Mouse (Mus musculus): Measurements from ENCODE around the gene Ifi35. TPM values are rescaled to one million over a fixed set of nuclear protein-coding genes. Genes with fewer than 3 reads are reported as not detected.
"Not testable (repeated sequence)": the region's sequence is repeated elsewhere in the genome, so short reads cannot be mapped to it uniquely, and the experiment has no call there.

Ifi35 gene
- polyA plus RNA-seq, 1 experiment from 2014 or later = 4.0 TPM

DNA sequence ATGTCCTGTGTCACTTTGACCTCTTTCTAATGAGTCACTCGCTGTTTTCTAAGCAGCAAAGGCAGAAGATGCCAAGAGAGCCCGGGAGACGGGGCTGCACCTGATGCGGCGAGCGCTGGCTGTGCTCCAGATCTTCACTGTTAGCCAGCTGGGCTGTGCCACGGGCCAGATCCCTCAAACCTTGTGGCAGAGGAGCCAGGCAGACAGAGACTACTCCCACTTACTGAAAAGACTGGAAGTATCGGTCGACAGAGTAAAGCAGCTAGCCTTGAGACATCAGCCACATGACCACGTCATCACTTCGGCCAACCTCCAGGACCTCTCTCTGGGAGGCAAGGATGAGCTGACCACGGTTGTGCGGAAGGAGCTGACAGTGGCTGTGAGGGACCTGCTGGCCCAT, 14.8 kb upstream of the Ifi35 start:
- 88% methylated on average over 13 of the region's 13 CpGs for WGBS
- H3K27ac ChIP-seq = no peak overlapping the region
- ATAC-seq (replicated peaks) = no peak
- peaks cover 48% of the 10 kb centered on the region for H3K36me3 ChIP-seq (replicated peaks)
- H3K9ac ChIP-seq = no peak overlapping the region
- no peaks in the 10 kb centered on the region for H3K9me3 ChIP-seq
- H3K4me2 ChIP-seq = no peak overlapping the region
- H3K4me1 ChIP-seq = no peaks in the 10 kb centered on the region
- no peaks in the 10 kb centered on the region for H3K27me3 ChIP-seq (replicated peaks)
- H3K4me3 ChIP-seq = no peak overlapping the region

DNA sequence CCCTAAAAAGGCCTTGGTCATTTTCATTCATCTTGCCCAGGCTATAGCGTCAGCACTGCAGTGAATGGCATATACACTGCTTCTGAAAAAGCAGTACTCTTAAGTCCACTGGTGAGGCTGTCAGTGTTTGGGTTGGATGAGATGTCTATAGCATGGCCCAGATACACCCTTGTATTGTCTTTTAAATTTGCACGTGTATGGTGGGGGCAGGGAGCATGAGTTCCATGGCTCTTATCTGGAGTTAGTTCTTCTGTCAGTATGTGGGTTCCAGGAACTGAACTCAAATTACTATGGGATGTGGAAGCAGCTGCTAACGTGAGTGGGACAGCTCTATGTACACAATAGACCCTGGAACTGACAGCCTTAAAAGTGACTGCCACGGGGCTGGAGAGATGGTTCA, 12.4 kb upstream of the Ifi35 start:
- no peak overlapping the region for H3K4me3 ChIP-seq
- no peaks in the 10 kb centered on the region for H3K9me3 ChIP-seq
- WGBS = 87% methylated on average over 4 of the region's 4 CpGs
- H3K27me3 ChIP-seq (replicated peaks) = no peaks in the 10 kb centered on the region
- H3K4me2 ChIP-seq = no peak overlapping the region
- no peaks in the 10 kb centered on the region for H3K4me1 ChIP-seq
- H3K36me3 ChIP-seq (replicated peaks) = peaks cover 43% of the 10 kb centered on the region
- H3K27ac ChIP-seq = no peak overlapping the region
- H3K9ac ChIP-seq = no peak overlapping the region
- ATAC-seq (replicated peaks) = no peak

DNA sequence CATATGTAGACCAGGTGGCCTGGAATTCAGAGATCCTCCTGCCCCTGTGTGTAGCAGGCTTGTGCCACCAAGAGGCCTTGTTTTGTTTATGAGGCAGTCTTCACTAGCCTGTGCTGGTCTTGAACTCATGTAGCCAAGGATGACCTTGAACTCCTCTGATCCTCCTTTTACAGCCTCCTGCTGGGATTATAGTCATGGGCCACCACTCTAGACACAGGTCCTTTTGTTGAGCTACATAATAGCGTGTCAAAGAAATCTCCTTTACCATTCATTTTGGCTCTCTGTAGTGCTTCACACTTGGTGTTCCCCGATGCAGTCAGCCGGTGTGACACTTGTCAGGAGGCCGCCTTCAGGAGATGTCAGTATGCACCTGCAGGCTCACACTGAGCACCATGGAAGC, 11.3 kb upstream of the Ifi35 start:
- no peak for ATAC-seq (replicated peaks)
- H3K9ac ChIP-seq = no peak overlapping the region

GRCm38 (mm10) chr11:101438006-101438405, 10.2 kb upstream of the Ifi35 start:
- H3K9me3 ChIP-seq = not testable (repeated sequence)

More for the DNA sequence above, 11.3 kb upstream of the Ifi35 start:
- Histone ChIP-seq H3K4me2 (no peak overlapping the region), H3K4me3 (no peak overlapping the region), H3K27ac (no peak overlapping the region), H3K27me3 (replicated peaks) (no peaks in the 10 kb centered on the region), H3K4me1 (no peaks in the 10 kb centered on the region), H3K36me3 (replicated peaks) (peaks cover 34% of the 10 kb centered on the region), H3K9me3 (no peaks in the 10 kb centered on the region)
- WGBS = 37% methylated on average over 4 of the region's 4 CpGs

DNA sequence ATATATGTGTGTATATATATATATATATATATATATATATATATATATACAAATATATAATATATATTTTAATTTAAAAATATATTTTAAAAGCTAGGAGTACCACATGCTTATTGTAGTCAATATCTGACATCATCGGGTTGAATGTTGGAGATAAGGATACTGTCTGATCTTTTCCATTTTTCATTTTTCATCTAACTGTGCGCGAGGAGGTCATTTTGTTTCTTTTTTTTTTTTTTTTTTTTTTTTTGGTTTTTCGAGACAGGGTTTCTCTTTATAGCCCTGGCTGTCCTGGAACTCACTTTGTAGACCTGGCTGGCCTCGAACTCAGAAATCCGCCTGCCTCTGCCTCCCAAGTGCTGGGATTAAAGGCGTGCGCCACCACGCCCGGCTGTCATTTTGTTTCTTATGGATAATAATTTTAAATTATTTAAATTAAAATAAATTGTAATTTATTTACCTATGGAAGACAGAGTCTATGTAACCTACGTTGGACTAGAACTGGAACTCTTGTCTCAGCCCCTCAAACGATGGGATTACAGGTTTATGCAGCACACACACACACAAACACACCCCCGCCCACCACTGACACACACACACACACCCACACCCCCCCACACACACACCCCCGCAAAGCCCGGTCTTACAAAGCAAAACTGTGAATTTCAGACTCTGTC, 6.6 kb upstream of the Ifi35 start:
- H3K36me3 ChIP-seq (replicated peaks) = peaks cover 20% of the 10 kb centered on the region
- peak; percentile 65; the same call in 1 of the 2 replicates for ATAC-seq (replicated peaks)
- not testable (repeated sequence) for H3K9ac ChIP-seq; H3K27me3 ChIP-seq (replicated peaks); H3K9me3 ChIP-seq
- 42% methylated on average over 15 of the region's 15 CpGs for WGBS
- peak overlapping the region; percentile 68 for H3K4me3 ChIP-seq
- H3K4me2 ChIP-seq = peak overlapping the region; percentile 44
- H3K4me1 ChIP-seq = peaks cover 14% of the 10 kb centered on the region
- peak overlapping the region; percentile 50; the same call in 1 of the 2 replicates for H3K27ac ChIP-seq

More at GRCm38 (mm10) chr11:101438006-101438405, 10.2 kb upstream of the Ifi35 start:
- not testable (repeated sequence) for H3K9ac ChIP-seq; H3K27ac ChIP-seq; ATAC-seq (replicated peaks); H3K4me3 ChIP-seq; H3K27me3 ChIP-seq (replicated peaks); H3K4me2 ChIP-seq; H3K4me1 ChIP-seq
- WGBS = 55% methylated on average over 3 of the region's 3 CpGs
- H3K36me3 ChIP-seq (replicated peaks) = peaks cover 27% of the 10 kb centered on the region

DNA sequence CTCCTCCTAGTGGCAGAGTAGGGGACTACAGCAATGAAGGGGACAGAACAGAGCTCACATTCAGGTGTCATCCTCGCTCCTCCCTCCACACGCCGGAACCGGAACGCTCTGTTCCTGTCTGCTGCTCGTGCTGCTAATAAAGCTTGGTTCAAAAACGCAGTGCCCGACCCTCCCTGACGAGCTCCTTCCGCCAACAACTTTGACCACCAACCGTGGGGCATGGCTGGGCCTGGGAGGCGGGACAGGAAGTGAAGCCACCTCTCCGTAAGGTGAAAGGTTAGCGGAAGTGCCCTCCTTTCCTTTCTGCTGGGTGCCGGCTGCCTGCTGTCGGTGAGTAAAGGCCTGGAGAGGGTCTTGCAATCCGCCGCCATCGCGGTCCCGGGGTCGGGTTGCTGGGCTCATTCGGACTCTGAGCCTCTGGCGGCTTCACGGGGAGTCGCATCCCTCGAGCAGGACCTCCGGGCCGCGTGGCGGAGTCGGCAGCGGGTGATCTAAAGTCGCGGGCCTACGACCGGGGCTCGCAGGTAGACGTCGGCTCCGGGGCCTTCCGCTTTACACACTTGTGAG, 6.0 kb upstream of the Ifi35 start, which contains the start of gene Rpl27:
TSS of gene Rpl27 (plus strand) at position 172 of the 567 bp plus-strand sequence.
- H3K9ac ChIP-seq = peak within 1 kb of the TSS; percentile 76
- no peaks in the 10 kb centered on the region for H3K27me3 ChIP-seq (replicated peaks)
- peaks cover 14% of the 10 kb centered on the region for H3K4me1 ChIP-seq
- H3K27ac ChIP-seq = peak within 1 kb of the TSS; percentile 83
- H3K9me3 ChIP-seq = no peaks in the 10 kb centered on the region
- H3K4me2 ChIP-seq = peak within 1 kb of the TSS; percentile 72
- under 1% methylated on average over 42 of the region's 42 CpGs for WGBS
- peak; percentile 99 for ATAC-seq (replicated peaks)
- H3K36me3 ChIP-seq (replicated peaks) = peaks cover 20% of the 10 kb centered on the region
- peak within 1 kb of the TSS; percentile 68 for H3K4me3 ChIP-seq

DNA sequence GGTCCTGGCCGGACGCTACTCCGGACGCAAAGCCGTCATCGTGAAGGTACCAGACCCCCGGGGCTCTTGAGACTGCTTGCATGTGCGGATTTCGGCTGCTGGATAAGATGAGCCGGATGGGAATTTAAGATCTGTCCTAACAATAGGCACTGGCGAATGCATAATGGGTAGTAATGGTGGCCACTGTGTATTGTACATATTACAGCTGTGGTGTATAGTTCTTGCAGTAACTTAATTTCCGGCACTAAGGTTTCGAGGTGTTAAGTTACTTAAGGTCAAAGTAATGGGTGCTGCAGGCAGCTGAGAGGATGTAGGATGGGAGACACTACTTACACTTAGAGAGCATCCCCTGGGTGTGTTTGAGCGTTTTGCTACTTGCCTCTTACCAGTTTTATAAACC, 5.4 kb upstream of the Ifi35 start:
- peaks cover 20% of the 10 kb centered on the region for H3K36me3 ChIP-seq (replicated peaks)
- peak overlapping the region; percentile 72 for H3K4me2 ChIP-seq
- H3K27me3 ChIP-seq (replicated peaks) = no peaks in the 10 kb centered on the region
- no peak for ATAC-seq (replicated peaks)
- peak overlapping the region; percentile 68 for H3K4me3 ChIP-seq
- peaks cover 14% of the 10 kb centered on the region for H3K4me1 ChIP-seq
- H3K9me3 ChIP-seq = no peaks in the 10 kb centered on the region
- H3K9ac ChIP-seq = peak overlapping the region; percentile 76
- WGBS = 2% methylated on average over 14 of the region's 14 CpGs
- peak overlapping the region; percentile 83 for H3K27ac ChIP-seq

DNA sequence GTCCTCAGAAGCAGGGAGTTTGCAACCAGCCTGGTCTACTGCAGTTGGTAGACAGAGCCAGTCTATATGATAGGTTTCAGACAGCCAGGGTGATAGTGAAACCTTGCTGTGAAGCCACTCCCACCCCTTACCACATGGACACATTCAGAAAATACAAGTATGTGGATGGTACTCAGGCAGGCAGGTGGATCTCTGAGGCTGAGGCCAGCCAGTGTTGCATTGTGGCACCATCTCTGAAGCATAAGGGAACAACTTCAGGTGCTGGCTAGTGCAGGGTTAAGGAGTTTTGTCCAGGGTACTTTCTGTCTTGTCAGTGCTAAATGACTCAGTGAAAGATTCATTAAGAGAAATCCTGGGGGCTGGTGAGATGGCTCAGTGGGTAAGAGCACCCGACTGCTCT, 1.9 kb upstream of the Ifi35 start:
- ATAC-seq (replicated peaks) = no peak
- Histone ChIP-seq H3K9me3 (no peaks in the 10 kb centered on the region), H3K4me2 (no peak overlapping the region), H3K27ac (no peak overlapping the region), H3K4me3 (no peak overlapping the region), H3K36me3 (replicated peaks) (peaks cover 20% of the 10 kb centered on the region), H3K27me3 (replicated peaks) (no peaks in the 10 kb centered on the region), H3K9ac (no peak overlapping the region), H3K4me1 (peaks cover 14% of the 10 kb centered on the region)
- 89% methylated on average over 1 of the region's 1 CpGs for WGBS

DNA sequence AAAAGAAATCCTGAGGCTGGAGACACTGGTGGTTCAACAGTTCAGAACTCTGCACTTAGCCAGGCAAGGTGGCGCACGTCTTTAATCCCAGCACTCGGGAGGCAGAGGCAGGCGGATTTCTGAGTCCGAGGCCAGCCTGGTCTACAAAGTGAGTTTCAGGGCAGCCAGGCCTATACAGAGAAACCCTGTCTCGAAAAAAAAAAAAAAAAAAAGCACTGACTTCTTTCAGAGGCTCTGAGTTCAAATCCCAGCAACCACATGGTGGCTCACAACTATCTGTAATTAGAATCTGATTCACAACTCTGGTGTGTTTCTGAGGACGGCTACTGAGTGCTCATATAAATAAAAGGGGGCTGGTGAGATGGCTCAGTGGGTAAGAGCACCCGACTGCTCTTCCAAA, 1.3 kb upstream of the Ifi35 start:
- not testable (repeated sequence) for H3K4me3 ChIP-seq; H3K4me2 ChIP-seq; H3K9ac ChIP-seq; H3K9me3 ChIP-seq; ATAC-seq (replicated peaks); H3K27ac ChIP-seq; H3K27me3 ChIP-seq (replicated peaks)
- Histone ChIP-seq H3K4me1 (peaks cover 14% of the 10 kb centered on the region), H3K36me3 (replicated peaks) (peaks cover 20% of the 10 kb centered on the region)
- 88% methylated on average over 8 of the region's 8 CpGs for WGBS

GRCm38 (mm10) chr11:101447786-101448185, 421 bp upstream of the Ifi35 start:
- H3K4me2 ChIP-seq = no peak overlapping the region
- peaks cover 20% of the 10 kb centered on the region for H3K36me3 ChIP-seq (replicated peaks)
- H3K27me3 ChIP-seq (replicated peaks) = no peaks in the 10 kb centered on the region
- no peak for ATAC-seq (replicated peaks)
- 92% methylated on average over 5 of the region's 5 CpGs for WGBS
- H3K27ac ChIP-seq = no peak overlapping the region
- H3K4me3 ChIP-seq = no peak overlapping the region
- H3K9ac ChIP-seq = no peak overlapping the region
- no peaks in the 10 kb centered on the region for H3K9me3 ChIP-seq
- H3K4me1 ChIP-seq = peaks cover 14% of the 10 kb centered on the region

DNA sequence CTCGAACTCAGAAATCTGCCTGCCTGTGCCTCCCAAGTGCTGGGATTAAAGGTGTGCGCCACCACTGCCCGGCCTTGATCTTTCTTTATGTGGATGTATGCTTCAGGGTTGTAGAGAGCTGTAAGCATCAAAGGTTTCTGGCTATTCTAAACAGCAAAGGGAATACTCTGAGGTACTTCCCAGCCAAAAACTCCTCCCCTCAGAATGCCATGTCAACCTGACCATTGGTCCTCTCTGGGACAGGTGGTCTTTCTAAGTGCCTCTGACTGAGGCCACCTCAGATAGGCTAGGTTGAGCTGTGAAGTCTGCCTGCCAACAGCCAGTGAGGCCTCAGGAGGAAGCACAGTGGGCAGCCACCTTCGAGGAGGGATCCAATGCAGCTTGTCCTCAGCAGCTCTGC, 692 bp downstream of the Ifi35 start:
- H3K9ac ChIP-seq = no peak overlapping the region
- H3K36me3 ChIP-seq (replicated peaks) = peaks cover 16% of the 10 kb centered on the region
- H3K27me3 ChIP-seq (replicated peaks) = no peaks in the 10 kb centered on the region
- H3K4me3 ChIP-seq = no peak overlapping the region
- peaks cover 4% of the 10 kb centered on the region for H3K4me1 ChIP-seq
- WGBS = 83% methylated on average over 4 of the region's 4 CpGs
- H3K27ac ChIP-seq = no peak overlapping the region
- H3K4me2 ChIP-seq = no peak overlapping the region
- ATAC-seq (replicated peaks) = no peak
- no peaks in the 10 kb centered on the region for H3K9me3 ChIP-seq

- H3K4me2 ChIP-seq; H3K36me3 ChIP-seq (replicated peaks); H3K4me1 ChIP-seq; H3K4me3 ChIP-seq; H3K27me3 ChIP-seq (replicated peaks); H3K9me3 ChIP-seq; H3K27ac ChIP-seq; H3K9ac ChIP-seq; ATAC-seq (replicated peaks): not testable (repeated sequence)
- 90% methylated on average over 4 of the region's 4 CpGs for WGBS
These were observed 1.4 kb downstream of the Ifi35 start for GRCm38 (mm10) chr11:101449596-101449995.

DNA sequence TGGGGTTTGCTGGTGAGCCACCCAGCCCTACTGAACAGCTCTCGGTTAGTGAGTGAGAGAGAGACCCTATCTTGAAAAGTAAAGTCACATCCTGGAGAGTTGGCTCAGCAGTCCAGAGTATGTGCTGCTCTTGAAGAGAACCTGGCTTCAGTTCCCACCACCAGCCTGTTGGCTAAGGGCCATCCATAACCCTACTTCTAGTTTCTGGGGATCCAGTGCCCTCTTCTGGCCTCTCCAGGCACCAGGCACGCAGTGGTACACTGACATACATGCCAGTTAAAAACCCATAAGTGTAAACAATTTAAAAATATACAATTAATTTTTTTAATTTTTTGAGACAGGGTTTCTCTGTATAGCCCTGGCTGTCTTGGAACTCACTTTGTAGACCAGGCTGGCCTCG, 2.2 kb downstream of the Ifi35 start:
- 84% methylated on average over 3 of the region's 3 CpGs for WGBS
- Histone ChIP-seq H3K27ac (no peak overlapping the region), H3K36me3 (replicated peaks) (peaks cover 4% of the 10 kb centered on the region; the same call in 1 of the 2 replicates), H3K4me1 (no peaks in the 10 kb centered on the region), H3K9me3 (no peaks in the 10 kb centered on the region), H3K9ac (no peak overlapping the region), H3K27me3 (replicated peaks) (no peaks in the 10 kb centered on the region), H3K4me2 (no peak overlapping the region), H3K4me3 (no peak overlapping the region)
- no peak for ATAC-seq (replicated peaks)

Measured in midbrain, embryonic 15.5 days (tissue).